Mouse (Mus musculus) left cerebral cortex, adult 11 months (tissue): Measurements from ENCODE around the gene Ubr7.

Experiments used
- DNase-seq: peaks from one replicate; pipeline ENCODE4 v3.0.0; 2022; ENCODE audit warnings: low spot score

Gene Ubr7

GRCm38 (mm10) chr12:102826399-102826798 lies 68.6 kb downstream of the Ubr7 start:
- no peak for DNase-seq

GRCm38 (mm10) chr12:102827119-102827518 lies 69.4 kb downstream of the Ubr7 start:
- no peak for DNase-seq
